Mouse (Mus musculus) adrenal gland, adult 8-10 months (tissue): Measurements from ENCODE around the gene Ubtf. TPM values are rescaled to one million over a fixed set of nuclear protein-coding genes. Genes with fewer than 3 reads are reported as not detected.
"Not testable (repeated sequence)": the region's sequence is repeated elsewhere in the genome, so short reads cannot be mapped to it uniquely, and the experiment has no call there.

Experiments used
- DNase-seq: peaks from one replicate; pipeline ENCODE4 v3.0.0; 2022
- total RNA-seq, 4 experiments: library from RNA; stranded (reverse); gene quantifications; 2 replicates each; pipeline ENCODE4 v1.2.4; 2022

Gene Ubtf
- 100 to 1,000 TPM in 1 of 4 experiments, 10 to 100 TPM in 3; 87.3 to 115 (median 94.5) TPM for total RNA-seq

GRCm38 (mm10) chr11:102319410-102319792 lies at the start of gene Ubtf:
Ubtf (minus strand) TSS chr11:102319742.
- DNase-seq = peak; percentile 79

- no peak for DNase-seq
These were observed 49.7 kb upstream of the Ubtf start for GRCm38 (mm10) chr11:102369263-102369662.

- DNase-seq = no peak
These were observed 48.8 kb upstream of the Ubtf start for GRCm38 (mm10) chr11:102368347-102368746.

- no peak for DNase-seq
These were observed 48.1 kb upstream of the Ubtf start for GRCm38 (mm10) chr11:102367504-102368280.

GRCm38 (mm10) chr11:102366103-102366502 lies 46.6 kb upstream of the Ubtf start, which contains the start of gene Slc4a1:
Slc4a1 (minus strand) TSS chr11:102366203.
- DNase-seq = not testable (repeated sequence)

GRCm38 (mm10) chr11:102365699-102366098 lies 46.2 kb upstream of the Ubtf start:
- DNase-seq = no peak

DNA sequence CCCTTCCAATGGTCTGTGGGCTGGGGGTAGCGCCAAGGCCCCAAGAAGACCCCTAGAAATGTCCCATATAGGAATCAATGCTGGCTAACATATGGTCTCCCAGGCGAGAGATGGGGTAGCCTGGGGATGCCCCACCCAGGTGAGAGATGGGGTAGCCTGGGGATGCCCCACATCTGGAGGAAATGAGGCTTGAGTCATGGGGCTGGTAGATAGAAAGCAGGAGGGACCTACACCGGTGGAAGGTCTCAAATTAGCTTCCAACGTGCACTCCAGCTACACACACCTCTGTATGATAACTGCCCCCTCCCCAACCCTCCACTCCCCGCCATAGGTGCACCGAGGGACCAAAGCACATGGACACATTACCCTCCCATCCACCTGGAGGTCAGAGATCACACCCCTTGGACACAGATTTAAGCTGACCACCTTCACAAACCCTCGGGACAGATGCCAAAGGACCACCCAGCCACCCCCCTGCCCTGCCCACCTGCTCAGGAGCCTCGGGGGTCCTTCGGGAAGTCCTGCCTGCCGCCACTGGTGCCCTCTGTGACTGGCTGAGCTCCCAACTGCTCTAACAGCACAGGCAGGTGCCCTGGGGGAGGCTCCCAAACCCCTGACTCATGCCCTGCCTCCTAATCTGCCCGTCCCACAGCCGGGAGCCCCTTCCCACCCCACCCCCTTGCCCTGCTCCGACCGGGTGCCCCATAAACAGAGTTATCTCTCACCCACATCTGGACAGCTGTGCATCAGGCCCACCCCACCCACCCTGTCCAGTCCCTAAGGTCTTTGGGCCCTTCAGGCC lies 45.2 kb upstream of the Ubtf start:
- no peak for DNase-seq

DNA sequence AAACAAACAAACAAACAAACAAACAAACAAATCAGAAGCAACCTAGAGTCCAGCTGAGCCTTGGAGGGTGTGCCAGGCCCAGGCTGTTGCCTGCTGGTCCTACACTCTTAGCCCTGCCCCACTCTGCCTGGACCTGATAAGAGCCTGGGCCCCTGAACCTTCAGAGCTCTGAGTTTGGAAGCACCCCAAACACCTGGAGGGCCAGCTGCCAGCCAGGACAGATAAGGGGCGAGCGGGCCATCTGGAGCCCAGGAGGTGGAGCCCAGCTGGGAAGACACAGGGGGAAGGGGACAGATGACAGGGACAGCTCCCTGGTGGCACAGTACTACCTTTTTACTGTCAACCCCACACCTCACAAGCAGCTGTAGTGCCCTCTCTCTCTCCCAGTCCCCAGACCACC lies 44.1 kb upstream of the Ubtf start:
- DNase-seq = no peak

GRCm38 (mm10) chr11:102361776-102362495 lies 42.4 kb upstream of the Ubtf start:
- no peak for DNase-seq

DNA sequence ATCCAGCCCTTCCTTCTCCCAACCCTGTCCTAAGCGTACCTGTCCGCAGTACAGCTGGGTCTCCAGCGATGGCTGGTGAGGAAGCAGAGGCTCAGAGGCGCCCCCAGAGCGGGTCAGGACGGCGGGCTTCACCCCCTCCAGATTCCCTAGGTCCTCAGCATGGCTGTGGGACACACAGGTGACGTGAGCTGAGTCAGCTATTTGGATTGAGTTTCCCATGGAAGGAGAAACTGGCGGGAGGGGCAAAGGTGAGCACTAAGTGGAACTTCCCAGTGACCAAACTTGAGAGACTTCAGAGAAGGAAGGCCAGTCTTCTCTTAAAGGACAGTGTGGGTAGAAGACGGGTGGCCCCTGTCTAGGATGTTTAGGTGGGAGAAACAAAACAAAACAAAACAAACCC lies 38.8 kb upstream of the Ubtf start:
- DNase-seq = no peak

DNA sequence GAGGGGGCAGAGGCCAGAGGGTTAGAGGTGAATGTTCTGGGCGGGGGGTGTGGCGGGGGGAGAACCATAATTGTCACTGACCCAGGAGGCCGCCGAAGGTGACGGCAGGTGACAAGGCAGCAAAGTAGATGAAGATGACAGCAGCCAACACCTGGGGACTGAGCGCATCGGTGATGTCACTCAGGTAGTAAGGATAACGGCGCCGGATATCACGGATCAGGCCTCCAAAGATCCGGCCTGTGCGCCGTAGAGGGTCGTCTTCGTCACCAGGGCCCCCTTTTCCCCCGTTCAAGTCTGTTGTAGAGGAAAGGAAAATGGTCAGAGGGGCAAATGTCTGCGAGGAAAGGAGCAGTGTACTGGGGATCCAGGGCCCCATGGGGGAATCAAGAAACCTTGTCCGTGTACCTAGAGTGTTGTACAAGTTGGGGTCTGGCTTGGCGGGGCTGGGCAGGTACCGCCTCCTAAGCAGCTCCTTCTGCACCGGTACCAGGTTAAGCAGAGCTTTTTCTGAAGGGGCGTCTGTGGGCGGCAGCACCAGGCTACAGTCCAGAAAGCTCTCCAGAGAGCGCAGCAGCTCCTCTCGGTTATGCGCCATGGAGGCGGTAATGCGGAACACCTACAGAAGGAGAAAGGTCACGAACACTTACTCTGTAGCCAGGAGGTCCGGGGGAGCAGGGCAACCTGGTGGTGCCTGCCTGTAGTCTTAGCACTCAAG lies 37.3 kb upstream of the Ubtf start:
- no peak for DNase-seq

DNA sequence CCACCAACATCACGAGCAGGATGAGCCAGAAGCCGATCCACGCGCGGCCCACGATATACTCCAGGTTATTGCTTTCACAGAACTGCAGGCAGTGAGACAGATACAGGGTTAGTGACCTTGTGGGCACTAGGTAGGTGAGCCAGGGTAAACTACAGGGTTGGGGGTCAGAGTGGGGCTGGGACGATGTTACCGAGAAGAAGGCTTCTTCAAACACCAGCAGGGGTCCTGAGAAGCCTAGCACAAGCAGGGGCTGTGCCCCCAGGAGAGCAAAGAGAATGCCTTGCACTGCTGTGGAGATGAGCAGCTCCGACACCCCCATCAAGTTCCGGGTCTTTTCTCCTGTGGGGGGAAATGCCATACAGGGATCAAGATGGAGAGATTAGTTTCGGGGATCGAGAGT lies 36.6 kb upstream of the Ubtf start:
- no peak for DNase-seq

DNA sequence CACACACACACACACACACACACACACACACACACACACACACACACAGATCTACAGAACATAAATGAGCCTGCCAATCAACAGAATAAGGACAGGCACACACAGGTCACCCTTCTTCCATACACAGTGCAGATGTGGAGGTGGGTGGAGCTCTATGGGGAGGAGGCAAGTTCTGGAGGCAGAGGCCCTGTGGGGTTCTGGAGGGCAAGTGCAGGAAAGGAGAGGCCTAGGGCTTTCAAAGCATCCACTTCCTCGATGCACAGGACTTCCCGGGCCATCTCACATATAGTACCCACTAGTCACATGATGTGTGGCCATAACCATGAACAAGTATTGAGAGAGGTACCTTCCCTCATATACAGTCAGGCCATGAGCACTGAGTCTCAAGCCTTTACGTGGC lies 36.0 kb upstream of the Ubtf start:
- DNase-seq = no peak

DNA sequence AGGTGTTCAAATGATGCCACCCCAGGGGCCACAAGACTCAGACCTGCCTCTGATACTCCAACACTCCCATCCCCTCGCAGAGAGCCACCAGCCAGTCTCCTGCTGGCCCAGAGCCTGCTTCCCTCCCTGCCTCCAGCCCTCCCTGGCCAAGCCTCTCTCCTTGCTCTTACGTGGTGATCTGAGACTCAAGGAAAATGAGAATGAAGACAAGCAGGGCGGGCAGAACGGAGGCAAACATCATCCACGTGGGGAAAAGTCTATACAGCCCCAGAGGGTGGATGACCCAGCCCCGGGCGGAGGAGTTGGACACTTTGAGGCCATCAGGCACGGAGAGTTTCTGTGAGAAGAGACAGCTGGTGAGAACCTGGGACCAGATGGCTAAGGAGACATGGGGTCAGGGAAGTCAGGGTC lies 33.5 kb upstream of the Ubtf start:
- no peak for DNase-seq

DNA sequence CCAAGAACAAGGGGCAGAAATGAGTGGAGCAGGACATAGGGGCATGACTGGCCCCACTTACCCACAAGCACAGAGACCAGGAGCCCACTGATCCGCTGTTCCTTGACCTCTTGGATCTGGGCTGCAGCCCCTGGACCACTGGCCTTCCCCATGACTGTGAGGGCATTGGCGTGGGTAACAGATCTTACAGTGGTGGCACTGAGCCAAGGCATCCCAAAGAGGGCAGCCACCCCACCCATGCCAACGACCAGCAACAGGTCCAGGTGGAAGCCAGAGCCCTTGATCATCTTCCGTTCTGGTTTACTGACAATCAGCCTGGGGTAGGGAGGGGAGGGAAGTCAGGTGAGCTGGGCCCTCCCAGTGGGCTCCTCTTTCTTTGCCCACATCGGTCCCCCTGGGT lies 32.8 kb upstream of the Ubtf start:
- no peak for DNase-seq

GRCm38 (mm10) chr11:102350981-102351523 lies 31.5 kb upstream of the Ubtf start:
- no peak for DNase-seq

GRCm38 (mm10) chr11:102350416-102350815 lies 30.9 kb upstream of the Ubtf start:
- no peak for DNase-seq

DNA sequence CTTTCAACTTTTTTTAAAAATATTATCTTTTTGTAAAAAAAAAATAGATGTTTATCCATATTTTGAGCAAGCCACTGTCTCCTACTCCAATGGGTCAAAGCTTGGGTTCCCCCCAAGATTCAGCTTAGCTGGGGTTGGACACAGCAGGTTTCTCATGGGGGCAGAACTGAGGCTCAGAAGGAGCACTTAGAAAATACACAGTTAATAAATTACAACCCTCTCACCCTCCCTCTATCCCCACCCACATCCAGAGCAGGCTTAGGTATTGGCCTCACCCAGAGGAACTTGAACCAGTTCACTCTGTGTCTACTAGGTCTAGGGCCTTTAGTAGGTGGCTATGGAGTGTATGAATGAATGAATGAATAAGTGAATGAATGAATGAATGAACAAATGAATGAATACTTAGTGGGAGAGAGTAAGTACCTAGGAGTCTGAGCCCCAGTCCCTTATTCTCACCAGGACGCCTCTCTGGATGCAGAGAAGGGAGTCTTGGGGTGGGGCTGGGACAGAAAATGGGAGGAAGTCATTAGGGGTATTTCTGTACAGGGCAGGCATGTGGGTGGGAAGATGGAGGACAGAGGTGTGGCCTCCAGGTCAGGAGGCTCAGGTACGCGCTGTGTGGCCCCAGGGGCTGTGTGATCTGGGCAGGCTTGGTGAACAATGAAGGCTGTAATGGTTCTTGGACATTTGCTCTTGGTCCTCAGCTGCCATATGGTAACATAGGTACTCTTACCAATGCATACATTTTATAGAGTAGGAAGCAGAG lies 29.8 kb upstream of the Ubtf start:
- DNase-seq = no peak

- DNase-seq = no peak
These were observed 29.2 kb upstream of the Ubtf start for GRCm38 (mm10) chr11:102348771-102349170.

DNA sequence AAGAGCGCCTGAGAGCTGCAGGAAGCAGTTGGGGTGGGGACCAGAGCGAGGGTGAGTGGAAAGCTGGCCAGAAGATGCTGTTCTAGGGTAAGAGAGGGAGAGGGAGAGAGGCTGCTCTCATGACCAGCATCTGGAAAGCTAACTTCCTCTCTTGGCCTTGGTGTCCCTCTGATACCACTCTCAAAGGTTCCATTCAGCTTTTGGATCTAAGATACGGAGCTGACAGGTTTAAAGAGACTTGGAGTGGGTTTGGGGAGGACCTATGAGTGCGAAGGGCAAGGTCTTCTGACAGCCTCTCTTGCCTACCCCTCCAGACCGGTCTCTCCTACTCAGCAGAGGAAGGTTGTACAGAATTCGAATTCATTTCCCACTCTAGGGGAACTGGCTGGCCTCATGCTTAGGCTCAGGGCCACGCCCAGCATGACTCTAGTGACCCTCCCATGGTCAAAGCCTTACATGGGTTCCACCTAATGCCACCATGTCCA lies 28.6 kb upstream of the Ubtf start:
- DNase-seq = no peak

DNA sequence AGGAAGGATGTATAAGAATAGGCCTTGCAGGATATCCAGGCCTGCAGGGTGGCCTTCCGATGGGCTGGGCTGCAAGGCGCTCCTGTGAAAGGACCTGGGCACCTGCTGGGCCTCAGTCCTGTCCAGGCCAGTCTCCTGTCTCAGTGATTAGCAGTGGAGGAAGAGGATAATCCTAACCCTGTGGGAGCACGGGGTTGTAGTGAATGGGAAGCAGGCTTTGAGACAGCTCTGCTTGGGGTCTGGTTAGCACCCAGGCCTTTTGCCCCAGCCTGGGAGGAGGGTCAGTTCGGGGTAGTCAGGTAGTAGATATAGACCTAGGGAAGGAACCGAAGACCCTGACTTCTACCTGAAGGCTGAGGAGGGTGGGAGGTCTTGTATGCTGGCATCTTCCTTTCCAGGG lies 28.1 kb upstream of the Ubtf start:
- DNase-seq = no peak
